Mouse (Mus musculus): Measurements from ENCODE around the gene Gm43518.

The Gm43518 gene

DNA sequence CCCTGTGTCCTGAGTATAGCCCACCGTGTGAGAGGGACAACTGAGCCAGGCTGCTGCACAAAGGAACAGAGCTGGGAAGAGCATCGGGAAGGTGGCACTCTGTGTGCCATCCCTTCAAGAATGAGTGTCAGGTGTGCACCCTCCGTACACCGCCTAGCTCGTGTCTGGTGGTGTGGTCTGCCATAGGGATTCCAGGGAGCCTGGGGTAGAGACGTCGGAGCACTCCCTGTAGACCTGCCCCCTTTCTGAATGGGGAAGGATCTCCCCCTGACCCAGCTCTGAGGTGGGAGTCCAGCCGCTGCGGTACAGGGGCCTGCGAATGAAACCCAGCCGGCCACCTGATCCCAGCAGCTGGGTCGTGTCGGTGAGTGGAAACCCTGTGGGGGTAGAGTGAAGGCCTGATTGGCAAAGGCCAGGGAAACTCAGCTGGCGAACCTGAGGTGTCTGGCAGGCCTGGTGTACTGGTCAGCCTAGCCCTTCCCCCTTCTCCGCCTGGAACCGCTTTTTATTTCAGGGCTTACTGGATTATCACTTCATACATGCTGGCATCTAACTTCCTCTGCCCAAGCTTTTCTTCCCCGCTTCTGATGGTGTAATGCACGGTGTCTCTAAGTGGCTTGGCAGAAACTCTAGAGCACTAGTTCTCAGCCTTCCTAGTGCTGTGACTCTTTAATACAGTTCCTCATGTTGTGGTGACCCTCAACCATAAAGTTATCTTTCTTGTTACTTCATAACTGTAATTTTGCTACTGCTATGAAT, 52.2 kb downstream of the Gm43518 start:
- no peak for DNase-seq (ENCODE audit: low spot score)

DNA sequence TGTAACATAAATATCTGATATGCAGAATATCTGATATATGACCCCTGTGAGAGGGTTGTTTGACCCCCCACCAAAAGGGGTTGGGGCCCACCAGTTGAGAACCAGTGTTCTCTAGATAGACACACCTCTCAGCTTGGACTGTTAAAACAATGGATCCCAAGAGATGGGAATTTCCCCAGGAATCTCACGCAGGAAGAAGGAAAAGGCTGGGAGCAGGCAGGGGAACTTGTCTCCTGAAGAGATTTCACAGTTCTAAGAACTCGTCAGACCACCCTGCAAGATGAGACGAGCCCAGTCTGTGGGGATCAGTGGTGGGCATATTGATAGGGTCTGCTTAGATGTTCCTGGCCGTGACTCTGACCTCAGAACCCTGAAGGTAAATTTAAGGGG, 52.8 kb downstream of the Gm43518 start:
- no peak for DNase-seq (ENCODE audit: low spot score)

DNA sequence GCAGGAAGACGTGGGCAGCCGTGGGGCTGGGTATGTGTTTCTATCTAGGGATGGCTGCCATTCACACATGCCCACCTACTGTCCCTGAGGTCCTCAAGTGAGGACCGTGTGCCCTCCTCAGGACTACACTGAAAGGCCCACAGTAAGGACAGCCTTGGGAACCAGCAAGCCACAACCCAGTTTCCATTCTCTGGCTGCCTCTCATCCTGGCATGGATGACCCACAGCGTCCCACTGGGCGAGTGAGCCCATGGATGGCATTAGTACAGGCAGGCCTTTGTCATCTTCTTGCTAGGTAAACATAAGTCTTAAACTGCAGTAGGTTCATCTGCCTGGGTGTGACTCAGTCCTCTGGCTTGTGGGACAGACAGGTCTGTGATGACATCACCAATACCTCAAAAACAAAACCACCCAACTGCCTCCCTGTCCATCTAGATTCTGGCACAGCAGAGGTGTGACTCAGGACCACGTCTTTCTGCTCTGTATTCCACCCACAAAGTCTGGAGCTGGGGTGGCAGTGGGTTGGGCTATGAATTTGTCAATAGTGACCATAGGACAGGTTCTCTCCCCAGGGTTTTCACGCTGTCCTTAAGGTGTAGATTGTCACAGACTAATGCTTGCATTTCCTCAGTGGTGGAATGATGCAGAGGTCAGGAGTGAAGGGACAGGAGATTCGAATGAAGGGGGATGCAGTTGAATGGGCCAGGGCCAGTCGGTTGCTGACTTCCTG, 53.5 kb downstream of the Gm43518 start:
- DNase-seq (ENCODE audit: low spot score), result no peak

DNA sequence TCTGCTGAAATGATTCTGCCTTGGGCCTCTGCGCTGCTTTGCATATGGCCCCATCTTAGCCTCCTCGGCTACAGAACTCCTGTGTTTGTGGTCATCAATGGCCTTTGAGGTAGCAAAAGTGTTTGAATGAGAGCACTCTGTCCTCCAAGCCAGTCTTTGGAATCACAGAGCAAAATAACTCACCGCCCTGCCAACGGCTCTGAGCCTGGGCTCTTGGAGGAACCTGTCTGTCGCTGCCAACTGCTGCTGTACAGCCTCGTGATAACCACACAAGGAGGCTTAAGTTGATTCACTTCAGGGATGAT, 54.0 kb downstream of the Gm43518 start:
- no peak for DNase-seq (ENCODE audit: low spot score)

DNA sequence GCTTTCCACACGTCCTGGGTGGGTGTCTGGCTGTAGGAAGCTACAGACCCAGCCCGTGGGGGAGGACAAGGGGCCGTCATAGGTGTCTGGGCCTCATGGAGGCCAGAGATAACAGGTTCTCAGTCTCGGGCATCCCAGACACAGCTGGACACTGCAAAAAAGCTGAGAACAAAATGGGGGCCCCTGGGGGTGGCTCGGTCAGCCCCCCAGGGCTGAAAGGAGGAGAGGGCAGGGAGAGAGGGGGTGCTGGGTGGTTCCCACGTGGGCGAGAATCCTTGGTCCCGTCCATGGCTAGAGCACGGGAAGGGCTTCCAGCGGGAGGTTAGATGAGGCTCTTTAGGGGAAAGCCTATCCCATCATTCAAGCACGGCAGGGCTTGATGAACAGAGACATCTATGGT, 55.6 kb downstream of the Gm43518 start:
- DNase-seq (ENCODE audit: low spot score), result no peak

DNA sequence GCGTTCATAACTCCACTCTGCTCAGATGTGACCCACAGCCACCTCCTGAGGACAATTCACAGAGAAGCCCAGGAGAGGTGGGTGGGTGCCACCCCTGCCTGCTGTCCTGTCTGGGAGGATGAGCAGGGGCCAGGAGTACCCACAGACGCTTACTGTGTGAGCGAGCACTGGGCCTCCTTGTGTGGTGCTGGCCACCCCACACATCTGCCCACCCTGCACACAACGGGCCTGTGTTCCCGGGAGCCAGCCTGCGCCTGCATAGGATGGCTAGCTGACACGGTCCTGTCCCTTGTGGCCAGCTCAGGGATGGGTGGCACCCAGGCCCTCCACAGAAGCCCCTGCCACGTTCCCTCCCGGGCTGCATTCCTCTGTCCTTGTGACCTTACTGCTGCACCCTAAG, 58.2 kb downstream of the Gm43518 start:
- no peak for DNase-seq (ENCODE audit: low spot score)

DNA sequence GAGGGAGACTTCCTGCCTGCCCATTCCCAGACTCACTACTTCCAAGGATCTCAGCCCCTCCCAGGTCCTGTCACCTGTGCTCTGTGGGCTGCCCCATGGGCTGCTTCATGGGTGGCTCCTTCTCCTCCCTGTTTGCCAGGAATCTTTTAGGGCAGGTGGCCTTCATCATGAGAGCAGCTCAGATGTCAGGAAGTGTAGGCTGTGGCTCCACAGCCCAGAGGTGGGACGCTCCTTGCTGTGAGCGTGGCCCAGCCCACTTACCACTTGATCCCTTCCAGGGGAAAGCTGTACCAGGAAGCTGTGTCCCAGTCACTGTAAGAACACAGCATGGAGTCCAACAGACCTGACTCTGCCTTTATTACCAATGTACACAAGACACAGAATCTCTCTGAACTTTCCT, 59.7 kb downstream of the Gm43518 start:
- DNase-seq (ENCODE audit: low spot score), result no peak

DNA sequence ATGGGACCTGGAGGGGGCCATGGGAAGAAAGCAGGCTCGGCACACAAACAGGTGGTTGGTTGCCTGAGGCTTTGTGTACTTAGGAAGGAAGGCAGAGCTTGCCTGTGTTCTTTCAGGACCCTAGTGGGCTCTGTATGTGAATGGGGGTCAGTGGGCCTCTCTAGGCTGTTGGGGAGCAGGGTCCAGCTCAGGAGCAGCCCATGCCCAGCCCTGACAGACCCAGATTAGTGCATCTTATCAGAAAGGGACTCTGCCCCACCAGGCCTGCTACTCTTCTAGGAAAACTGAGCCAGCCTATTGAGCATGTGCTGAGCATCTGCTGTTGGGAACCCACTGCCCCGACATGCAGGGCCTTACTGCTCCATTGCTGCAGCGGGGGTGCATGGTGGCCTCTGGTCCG, 60.3 kb downstream of the Gm43518 start:
- DNase-seq (ENCODE audit: low spot score), result no peak
